Mouse (Mus musculus) layer of hippocampus, adult 2 months (tissue): Measurements from ENCODE around the gene Trpm5. TPM values are rescaled to one million over a fixed set of nuclear protein-coding genes. Genes with fewer than 3 reads are reported as not detected.
A peak's percentile ranks its signal among the peaks of the same experiment; 100 is the strongest.

Experiments used
- DNase-seq, 2 experiments: peaks; one replicate each; pipeline ENCODE4 v3.0.0; 2022; ENCODE audit warnings: low spot score in 2 of 2
- H3K27ac ChIP-seq: fragments of 200-600 bp; 2 replicates; pipeline ENCODE4 v1.8.1; 2022
- H3K4me3 ChIP-seq: fragments of 200-600 bp; 2 replicates; pipeline ENCODE4 v1.8.1; 2022; ENCODE audit warnings: mild to moderate bottlenecking
- CTCF ChIP-seq: fragments of 200-600 bp; conservative IDR thresholded peaks from 2 replicates; pipeline ENCODE4 v1.8.1; 2022; ENCODE audit warnings: antibody characterized with exemption, mild to moderate bottlenecking, moderate library complexity
- total RNA-seq, 2 experiments: library from RNA; stranded (reverse); gene quantifications; 2 replicates each; pipeline ENCODE4 v1.2.3; 2021

The Trpm5 gene
- total RNA-seq, 2 experiments from 2014 or later, result not detected

DNA sequence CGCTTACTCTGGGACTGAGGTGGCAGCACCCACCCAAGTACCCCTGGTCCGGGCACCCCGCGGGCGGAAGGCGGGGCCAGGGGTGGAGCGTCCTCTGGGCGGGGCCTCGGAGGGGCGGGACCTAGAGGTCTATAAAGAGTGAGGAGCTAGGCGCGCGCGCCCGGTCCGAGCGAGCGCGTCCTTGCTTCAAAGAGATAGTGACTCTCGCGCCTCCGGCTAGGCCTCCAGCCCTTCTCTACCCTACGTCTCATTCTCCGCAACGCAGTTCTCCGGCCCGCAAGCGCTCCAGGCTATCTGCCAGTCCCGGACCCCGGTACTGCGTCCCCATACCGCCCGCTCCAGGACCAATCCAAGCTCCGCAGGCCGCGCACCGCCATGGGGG, 41.8 kb downstream of the Trpm5 start, which contains the start of gene Cd81:
Gene Cd81 (plus strand): TSS at position 114 of the 382 bp plus-strand sequence.
- H3K27ac ChIP-seq, result peak within 1 kb of the TSS; percentile 99
- TF ChIP-seq CTCF, result no peak
- DNase-seq, result peak; percentile 80 to 86
- peak within 1 kb of the TSS; percentile 100 for H3K4me3 ChIP-seq

DNA sequence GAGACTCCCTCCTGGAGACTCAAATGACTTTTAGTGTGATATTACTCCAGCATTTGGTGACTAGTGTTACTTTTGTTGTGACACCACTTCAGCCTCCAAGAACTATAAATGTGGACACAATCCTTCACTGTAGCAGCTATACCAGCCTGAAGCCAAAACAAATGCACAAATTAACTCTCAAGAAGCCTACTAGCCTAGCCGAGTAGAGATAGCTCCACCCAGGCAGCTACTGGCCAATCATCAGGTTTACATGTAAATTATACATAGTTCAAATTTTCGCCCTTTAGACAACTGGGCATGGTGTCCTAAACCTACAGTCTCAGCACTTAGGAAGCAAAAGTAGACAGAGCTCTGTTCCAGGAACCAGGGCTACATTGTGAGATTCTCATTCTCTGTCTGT, 43.1 kb downstream of the Trpm5 start:
- Histone ChIP-seq H3K4me3 (no peak overlapping the region), H3K27ac (no peak overlapping the region)
- no peak for TF ChIP-seq CTCF
- no peak for DNase-seq

DNA sequence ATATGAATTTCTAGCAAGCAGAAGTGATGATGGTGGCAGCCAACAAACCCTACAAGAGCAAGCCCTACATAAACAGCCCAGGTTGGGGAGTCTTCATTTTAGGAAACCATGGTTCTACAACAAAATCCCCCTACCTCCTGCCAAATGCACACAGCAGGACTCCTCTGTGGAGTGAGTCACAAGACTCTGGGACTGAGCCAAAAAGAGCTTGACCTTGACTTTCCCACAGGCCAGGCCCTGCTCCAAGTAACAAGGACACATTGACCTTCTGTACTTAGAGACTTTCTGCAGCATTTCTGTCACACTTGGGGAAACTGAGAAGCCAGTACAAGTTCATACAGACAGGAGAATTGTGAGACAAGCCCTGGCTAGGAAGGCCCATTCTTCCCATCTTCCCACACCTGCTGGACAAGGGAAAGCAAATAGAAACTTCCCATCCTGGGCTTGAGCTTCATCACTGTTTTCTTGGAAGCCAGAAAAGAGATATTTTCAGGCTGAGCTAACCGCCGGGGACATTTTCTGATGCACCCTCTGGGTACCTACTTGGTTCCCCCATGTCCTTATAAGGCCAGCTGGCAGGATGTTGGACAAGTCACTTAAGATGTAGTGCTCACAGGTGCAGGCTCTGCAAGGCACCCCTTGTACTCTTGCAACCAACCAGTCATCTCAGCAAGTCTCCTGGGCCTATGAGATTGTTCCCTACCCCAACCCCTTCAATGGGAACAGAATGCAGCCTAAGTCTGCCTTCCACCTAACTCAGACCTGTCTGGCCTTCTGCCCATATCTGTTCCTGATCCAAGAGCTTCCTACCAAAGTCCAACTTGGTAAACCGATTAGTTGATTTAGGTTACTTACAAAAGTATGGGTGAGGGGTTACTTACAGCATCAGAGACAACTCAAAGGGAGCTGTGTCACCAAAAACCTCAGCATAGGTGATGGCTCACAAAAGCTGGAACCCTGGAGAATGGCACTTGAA, 44.3 kb downstream of the Trpm5 start:
- no peak for TF ChIP-seq CTCF
- no peak for DNase-seq
- Histone ChIP-seq H3K4me3 (no peak overlapping the region), H3K27ac (peak overlapping the region; percentile 46; the same call in 1 of the 2 replicates)

DNA sequence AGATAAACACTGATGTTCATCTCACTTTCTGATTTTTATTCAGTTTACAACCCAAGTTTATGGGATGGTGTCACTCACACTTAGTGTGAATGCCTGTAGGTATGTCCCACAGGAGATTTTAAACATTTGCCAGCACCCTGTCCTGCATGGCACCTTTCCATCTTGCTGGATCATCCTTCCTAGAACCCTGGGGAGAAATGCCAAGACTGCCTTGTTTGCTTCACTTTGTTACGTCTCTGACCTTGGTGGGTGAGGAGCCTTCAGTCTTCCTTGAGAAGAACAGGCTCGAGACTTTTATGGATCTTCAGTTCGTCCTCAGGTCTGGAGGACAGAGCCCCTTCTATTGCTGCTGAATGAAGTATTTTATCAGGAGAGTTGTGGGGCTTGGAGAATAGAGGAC, 45.1 kb downstream of the Trpm5 start:
- Histone ChIP-seq H3K27ac (peak overlapping the region; percentile 46; the same call in 1 of the 2 replicates), H3K4me3 (no peak overlapping the region)
- DNase-seq, result no peak
- TF ChIP-seq CTCF, result no peak

DNA sequence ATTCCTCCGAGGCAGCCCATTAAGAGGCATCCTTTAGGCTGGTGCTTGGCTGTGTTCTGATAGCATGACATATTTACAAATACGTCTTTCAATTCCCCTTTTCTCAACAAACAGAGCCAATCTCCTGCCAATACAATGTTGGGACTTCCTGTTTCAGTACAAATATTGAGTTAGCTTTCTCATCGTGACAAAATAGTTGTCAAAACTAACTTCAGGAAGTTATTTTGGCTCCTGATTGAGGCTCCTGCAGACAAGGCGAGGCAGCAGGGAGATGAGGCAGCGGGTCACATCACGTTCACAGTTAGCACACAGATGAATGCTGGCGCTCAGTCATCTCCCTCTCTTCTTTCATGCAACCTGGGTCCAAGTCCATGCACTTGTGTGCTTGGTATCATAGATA, 48.1 kb downstream of the Trpm5 start:
- H3K27ac ChIP-seq, result no peak overlapping the region

DNA sequence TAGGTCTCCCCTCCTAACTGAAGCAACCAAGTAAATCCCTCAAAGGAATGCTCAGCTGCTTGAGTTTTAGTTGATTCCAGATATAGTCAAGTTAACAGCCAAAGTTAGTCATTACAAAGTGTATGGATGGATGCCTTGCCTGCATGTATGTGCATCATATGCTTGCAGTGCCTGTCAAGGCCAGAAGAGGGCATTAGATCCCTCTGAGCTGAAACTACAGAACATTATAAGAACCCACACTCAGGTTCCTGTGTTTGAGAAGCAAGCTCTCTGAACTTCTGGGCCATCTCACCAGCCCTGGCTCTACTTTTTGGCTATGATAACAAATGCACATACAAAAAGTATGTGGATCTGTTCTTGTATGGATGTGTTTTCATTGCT, 49.6 kb downstream of the Trpm5 start:
- no peak for DNase-seq
- Histone ChIP-seq H3K27ac (no peak overlapping the region), H3K4me3 (no peak overlapping the region)
- TF ChIP-seq CTCF, result peak; percentile 42

More for the DNA sequence above, 48.1 kb downstream of the Trpm5 start:
- DNase-seq, result no peak
- TF ChIP-seq CTCF, result no peak
- no peak overlapping the region for H3K4me3 ChIP-seq

DNA sequence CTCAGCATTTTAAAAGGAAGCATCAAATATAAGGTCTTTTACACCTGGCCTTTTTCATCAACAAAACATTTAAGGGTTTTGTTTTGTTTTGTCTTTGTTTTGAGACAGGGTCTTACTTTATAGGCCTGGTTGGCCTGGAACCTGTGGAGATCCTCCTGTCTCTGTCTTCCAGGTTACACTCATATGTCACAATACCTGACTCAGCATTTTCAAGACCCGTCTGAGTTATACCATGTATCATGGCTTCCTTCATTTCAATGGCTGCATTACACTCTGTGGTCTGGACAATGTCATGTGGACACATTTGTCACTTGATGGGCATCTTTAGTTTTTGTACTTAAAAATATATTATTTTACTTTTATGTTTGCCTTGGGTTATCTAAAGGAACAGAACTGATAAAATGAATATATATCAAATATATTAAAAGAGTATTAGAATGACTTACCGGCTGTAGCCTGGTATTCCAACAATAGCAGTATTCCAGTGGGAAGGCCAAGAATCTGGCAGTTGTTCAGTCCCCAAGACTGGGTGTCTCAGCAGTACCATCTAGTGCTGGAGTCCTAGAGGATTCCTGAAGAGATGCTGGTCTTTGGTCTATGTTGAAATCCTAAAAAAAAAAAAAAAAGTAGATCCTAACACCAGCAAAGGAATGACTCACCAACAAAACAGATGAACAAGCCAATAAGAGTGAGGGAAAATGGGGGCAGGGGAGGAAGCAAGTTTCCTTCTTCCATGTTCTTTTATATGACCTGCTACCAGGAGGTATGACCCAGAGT, 50.2 kb downstream of the Trpm5 start:
- no peak for DNase-seq
- no peak overlapping the region for H3K4me3 ChIP-seq
- no peak for TF ChIP-seq CTCF
- H3K27ac ChIP-seq, result no peak overlapping the region

DNA sequence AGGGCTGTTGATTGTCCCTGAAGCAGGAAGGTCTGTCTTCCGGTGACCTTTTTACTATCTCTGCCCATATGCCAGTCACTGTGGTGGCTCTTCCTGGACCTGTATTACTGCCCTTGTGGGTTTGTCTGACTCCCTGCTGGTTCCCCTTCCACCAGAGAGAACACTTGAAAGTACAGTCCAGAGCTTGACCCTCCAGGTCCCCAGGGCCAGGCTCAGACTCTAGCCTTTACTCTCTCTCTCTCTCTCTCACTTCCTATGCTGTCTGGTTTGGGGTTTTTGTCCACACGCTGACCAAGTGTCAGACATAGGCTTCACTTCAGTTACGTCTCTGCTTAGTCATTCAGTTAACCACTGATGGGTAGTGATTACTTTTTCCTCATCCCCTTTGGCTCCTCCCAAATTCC, 51.5 kb downstream of the Trpm5 start:
- no peak overlapping the region for H3K4me3 ChIP-seq
- no peak for TF ChIP-seq CTCF
- no peak for DNase-seq
- peak overlapping the region; percentile 61 for H3K27ac ChIP-seq

DNA sequence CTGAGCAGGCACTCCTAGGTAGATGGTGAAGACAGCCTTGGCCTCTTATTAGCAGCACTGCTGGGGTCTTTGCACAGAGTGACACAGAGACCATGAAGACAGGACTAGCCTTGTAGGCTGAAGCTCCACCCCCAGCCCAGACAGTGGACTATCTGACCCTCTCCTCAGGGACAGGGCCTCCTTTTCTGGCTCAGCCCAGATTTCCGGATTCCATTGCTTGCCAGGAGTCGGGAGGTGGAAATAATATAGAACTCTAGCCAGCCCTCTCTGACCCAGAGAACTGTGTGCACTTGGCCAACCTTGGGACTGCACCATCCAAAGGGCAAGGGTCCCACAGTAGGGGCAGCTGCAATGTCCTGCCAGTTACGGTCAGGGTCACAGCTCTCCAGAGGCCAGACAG, 52.4 kb downstream of the Trpm5 start:
- no peak for DNase-seq
- TF ChIP-seq CTCF, result no peak
- peak overlapping the region; percentile 61 for H3K27ac ChIP-seq
- no peak overlapping the region for H3K4me3 ChIP-seq

DNA sequence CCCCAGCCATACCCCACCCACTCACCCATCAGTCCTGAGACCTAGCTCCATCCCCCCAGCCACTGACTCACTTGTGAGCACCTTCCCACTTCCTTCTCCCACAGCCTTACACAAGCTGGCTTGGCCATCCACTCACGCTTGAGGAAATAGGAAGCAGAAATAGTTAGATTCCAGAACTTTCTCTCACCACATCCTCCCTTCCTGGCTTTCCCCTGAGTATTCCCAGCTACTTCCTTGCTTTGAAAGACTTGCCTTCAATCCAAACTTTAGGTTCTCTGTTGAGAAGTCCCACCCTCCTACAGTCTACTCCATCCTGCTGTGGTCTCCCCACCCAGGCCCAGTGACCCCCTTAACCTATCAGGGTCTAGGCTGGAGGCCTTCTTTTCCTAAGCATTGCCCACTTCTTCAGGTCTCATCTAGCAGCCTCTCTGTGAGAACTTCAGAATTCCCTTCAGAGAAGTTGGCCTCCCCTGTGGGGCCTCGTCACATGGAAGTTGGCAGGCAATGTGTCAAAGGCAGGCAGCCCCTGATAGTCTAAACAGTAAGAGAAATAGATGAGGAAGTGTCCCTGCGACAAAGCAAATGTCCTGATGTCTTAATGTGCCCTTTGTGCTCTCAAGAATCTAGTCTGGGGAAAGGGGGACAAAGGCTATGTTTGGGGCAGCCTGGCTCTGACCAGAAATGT, 53.2 kb downstream of the Trpm5 start:
- peak overlapping the region; percentile 61 for H3K27ac ChIP-seq
- DNase-seq, result no peak
- H3K4me3 ChIP-seq, result no peak overlapping the region
- TF ChIP-seq CTCF, result no peak

DNA sequence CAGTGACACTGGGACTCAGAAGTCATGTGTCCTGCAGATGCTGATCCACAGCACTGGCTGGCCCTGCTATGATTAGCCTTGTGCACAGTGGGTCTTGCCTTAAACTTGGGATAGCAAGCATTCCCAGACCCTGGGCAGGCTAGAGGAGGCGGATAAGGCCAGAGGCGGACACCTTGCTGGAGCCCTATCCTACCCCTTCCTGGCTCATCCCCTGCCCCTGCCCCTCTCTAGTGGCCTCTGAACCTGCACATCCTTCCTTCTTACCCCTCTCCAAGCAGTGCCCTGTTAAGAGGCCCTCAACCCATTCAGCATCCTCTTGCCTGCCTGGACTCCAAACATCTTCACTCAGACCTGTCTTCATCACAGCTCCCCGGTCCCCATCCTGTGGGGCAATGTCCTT, 53.9 kb downstream of the Trpm5 start:
- Histone ChIP-seq H3K4me3 (no peak overlapping the region), H3K27ac (no peak overlapping the region)
- no peak for TF ChIP-seq CTCF
- DNase-seq, result no peak

DNA sequence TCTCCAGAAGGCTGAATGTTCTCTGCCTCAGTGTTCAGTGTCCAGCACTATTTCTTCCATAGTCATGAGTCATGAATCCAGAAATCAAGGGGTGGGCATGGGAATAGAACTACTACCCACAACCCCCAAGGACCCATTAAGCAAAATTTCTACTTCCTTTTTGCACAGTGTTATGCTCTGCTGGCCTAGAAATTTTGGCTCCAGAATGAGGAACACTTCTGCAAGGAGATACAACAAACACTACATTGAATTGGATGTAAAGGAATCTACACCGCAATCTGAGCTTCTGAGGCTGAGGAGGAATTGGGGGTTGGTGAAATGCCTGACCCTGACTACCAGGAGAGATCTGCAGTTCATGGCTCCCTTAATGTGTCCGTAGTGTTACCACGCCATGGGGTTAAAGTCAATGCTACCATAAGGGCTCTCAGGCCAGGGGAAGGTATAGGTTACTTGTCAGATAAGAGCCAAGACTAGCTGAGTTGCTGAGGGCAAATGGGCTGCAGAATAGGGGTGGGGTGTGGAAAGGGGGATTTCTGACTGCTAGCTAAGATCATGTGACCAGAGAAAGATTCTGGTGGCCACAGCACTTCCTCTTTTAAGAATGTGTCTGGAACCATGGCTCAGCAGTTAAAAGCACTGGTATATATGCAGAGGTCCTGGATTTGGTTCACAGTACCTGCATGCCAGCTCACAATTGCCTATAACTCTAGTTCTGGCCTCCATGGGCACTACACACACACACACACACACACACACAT, 56.1 kb downstream of the Trpm5 start:
- H3K27ac ChIP-seq, result peak overlapping the region; percentile 18; the same call in 1 of the 2 replicates
- no peak for TF ChIP-seq CTCF
- no peak for DNase-seq
- no peak overlapping the region for H3K4me3 ChIP-seq
